Mouse (Mus musculus) erythroblast, embryonic 14.5 days (primary cell): ENCODE results near the gene Btbd35f23. TPM values are rescaled to one million over a fixed set of nuclear protein-coding genes. Genes with fewer than 3 reads are reported as not detected.
"Not testable (repeated sequence)": the region's sequence is repeated elsewhere in the genome, so short reads cannot be mapped to it uniquely, and the experiment has no call there.

ENCODE experiments used
- H3K27me3 ChIP-seq: 2 replicates; pipeline ENCODE4 v1.6.1; 2012; ENCODE audit warnings: inconsistent platforms; ENCODE audit not compliant: control insufficient read depth
- H3K36me3 ChIP-seq: 2 replicates; pipeline ENCODE4 v1.6.1; 2012; ENCODE audit warnings: mild to moderate bottlenecking, inconsistent platforms; ENCODE audit not compliant: control insufficient read depth
- H3K4me1 ChIP-seq: 2 replicates; pipeline ENCODE4 v1.6.1; 2012; ENCODE audit warnings: inconsistent platforms; ENCODE audit not compliant: control insufficient read depth
- H3K4me3 ChIP-seq: replicated peaks from 2 replicates; pipeline ENCODE3; 2012; ENCODE audit warnings: moderate library complexity, mild to moderate bottlenecking, inconsistent platforms
- H3K9me3 ChIP-seq: 2 replicates; pipeline ENCODE4 v1.6.1; 2012; ENCODE audit warnings: low read length, inconsistent platforms, mixed read lengths; ENCODE audit not compliant: control insufficient read depth
- polyA plus RNA-seq: library from polyadenylated mRNA; stranded (reverse); fragments of >175 nt; gene quantifications from 2 replicates; pipeline ENCODE4 v1.2.3, GENCODE M21; 2012

Btbd35f23 gene
- not detected in 2 replicates for polyA plus RNA-seq

DNA sequence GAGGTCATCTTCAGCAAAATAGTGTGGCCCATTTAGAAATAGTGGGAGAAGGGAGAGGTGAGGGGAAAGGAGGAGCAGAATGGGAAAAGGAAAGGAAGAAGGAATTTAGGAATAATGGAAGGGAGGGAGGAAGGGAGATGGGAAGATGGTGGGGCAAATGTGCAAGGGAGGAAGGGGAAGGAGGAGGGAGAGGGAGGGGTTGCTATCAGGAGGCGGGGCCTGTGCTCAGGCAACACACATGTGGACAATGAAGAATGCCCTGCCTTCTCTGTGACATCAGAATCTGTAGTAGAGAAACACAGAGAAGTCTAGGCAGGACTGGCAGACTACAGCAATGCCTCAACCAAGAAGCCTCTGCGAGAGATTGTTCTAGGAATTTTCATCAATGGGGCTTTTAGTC lies at the start of gene Btbd35f23:
Btbd35f23 (plus strand) TSS at position 301 of the 400 bp plus-strand sequence.
- H3K4me3 ChIP-seq, H3K4me1 ChIP-seq, H3K9me3 ChIP-seq, H3K36me3 ChIP-seq, H3K27me3 ChIP-seq: not testable (repeated sequence)

Other genes starting within 250 kb of the Btbd35f23 start
- gene Btbd35f24, start 119.0 kb downstream of the Btbd35f23 start, polyA plus RNA-seq = not detected in 2 replicates